Mouse (Mus musculus): ENCODE measurements around the gene Il10ra.

DNA sequence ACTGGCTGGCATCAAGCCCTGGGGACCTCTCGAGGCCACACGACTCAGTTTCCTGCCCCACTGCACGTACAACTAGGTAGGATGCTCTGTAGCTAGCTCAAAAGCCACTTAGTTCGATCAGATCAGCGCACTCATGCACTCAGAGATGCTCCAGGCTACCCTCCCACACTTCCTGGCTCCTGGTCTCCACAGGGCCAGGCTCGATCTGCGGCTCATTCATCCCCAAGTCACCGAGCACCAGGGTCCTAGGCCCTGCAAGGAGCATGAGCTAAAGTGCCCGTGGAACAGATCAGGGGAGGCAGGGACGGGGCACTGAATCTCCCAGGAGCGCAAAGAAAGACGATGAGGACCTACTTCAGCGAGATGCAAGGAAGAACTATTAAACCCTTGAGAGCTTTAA is 9.9 kb downstream of the Il10ra start:
- no peak for TF ChIP-seq CTCF (IDR thresholded peaks at IDR 0.05; ENCODE audit: low read depth, low read length)
- no peak for TF ChIP-seq POLR2AphosphoS5 (IDR thresholded peaks at IDR 0.05; ENCODE audit: insufficient replicate concordance, low read depth, low read length)
- TF ChIP-seq GATA1 (IDR thresholded peaks at IDR 0.05; ENCODE audit: borderline replicate concordance, low read length): no peak
- no peak for TF ChIP-seq TAL1 (conservative IDR thresholded peaks at IDR 0.05; ENCODE audit: low read depth, low read length)
- no peak for TF ChIP-seq GATA2 (IDR thresholded peaks at IDR 0.05; ENCODE audit: borderline replicate concordance, low read depth, low read length)
